Mouse (Mus musculus) limb, embryonic 13.5 days (tissue): ENCODE data around the gene Nemp1. TPM values are rescaled to one million over a fixed set of nuclear protein-coding genes. Genes with fewer than 3 reads are reported as not detected.
A peak's percentile ranks its signal among the peaks of the same experiment; 100 is the strongest.

Experiments used
- ATAC-seq: fragments of 200-750 bp; cut with Nextera tagmentation; 2 replicates; pipeline ENCODE4 v1.8.0; 2017; ENCODE audit warnings: low read depth, moderate number of reproducible peaks, moderate TSS enrichment; ENCODE audit not compliant: low FRiP score
- H3K27ac ChIP-seq: fragments of 300-500 bp; sonication (generic); 2 replicates; pipeline ENCODE4 v1.5.1; 2015; ENCODE audit warnings: inconsistent platforms, mild to moderate bottlenecking, moderate library complexity
- H3K27me3 ChIP-seq: fragments of 300-500 bp; sonication (generic); 2 replicates; pipeline ENCODE4 v1.6.1; 2015; ENCODE audit warnings: mild to moderate bottlenecking, inconsistent platforms
- H3K36me3 ChIP-seq: fragments of 300-500 bp; sonication (generic); 2 replicates; pipeline ENCODE4 v1.6.1; 2015; ENCODE audit warnings: inconsistent platforms, mild to moderate bottlenecking, moderate library complexity
- H3K4me1 ChIP-seq: fragments of 300-500 bp; sonication (generic); 2 replicates; pipeline ENCODE4 v1.6.1; 2015; ENCODE audit warnings: inconsistent platforms
- H3K4me2 ChIP-seq: fragments of 300-500 bp; sonication (generic); replicated peaks from 2 replicates; pipeline ENCODE4 v1.6.1; 2015; ENCODE audit warnings: inconsistent platforms, mild to moderate bottlenecking, moderate library complexity
- H3K4me3 ChIP-seq: fragments of 300-500 bp; sonication (generic); 2 replicates; pipeline ENCODE4 v1.5.1; 2015; ENCODE audit warnings: moderate library complexity, mild to moderate bottlenecking, inconsistent platforms
- H3K9ac ChIP-seq: fragments of 300-500 bp; sonication (generic); 2 replicates; pipeline ENCODE4 v1.6.1; 2015; ENCODE audit warnings: mild to moderate bottlenecking, inconsistent platforms
- H3K9me3 ChIP-seq: fragments of 300-500 bp; sonication (generic); 2 replicates; pipeline ENCODE4 v1.6.1; 2016; ENCODE audit warnings: inconsistent platforms
- WGBS: fragments of 180-500 bp; shearing (Covaris S2); methylation state at CpG from one replicate; pipeline ENCODE4 v1.1.7; 2015; 5-methylcytosine and 5-hydroxymethylcytosine counted together
- polyA plus RNA-seq: library from polyadenylated mRNA; unstranded; fragments of >200 nt; fragmentation: Nextera tagmentation; extraction: Ambion mirVana; gene quantifications from 2 replicates; pipeline ENCODE4 v1.2.1, GENCODE M21; 2015

Gene Nemp1
- polyA plus RNA-seq, 1 experiment from 2014 or later: 9.9 TPM

DNA sequence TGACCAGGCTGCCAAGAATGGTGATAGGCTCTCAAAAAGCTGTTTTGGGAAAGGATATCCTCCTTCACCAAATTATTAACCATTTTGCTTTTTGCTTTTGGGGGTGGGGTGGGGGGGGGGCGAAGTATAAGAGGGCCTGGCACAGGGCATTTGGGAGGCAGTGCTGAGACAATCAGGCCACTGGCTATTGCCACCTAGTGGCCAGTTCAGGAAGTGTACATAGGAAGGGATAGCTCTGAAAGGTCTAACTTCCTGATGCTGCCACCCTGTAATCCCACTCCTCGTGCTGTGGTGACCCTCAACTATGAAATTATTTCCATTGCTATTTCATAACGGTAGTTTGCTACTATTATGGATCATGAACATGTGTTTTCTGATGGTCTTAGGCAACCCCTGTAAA is 40.3 kb upstream of the Nemp1 start:
- no peak for ATAC-seq
- Histone ChIP-seq H3K4me2 (no peak overlapping the region), H3K4me3 (no peak overlapping the region), H3K36me3 (no peaks in the 10 kb centered on the region), H3K27ac (no peak overlapping the region), H3K4me1 (peaks cover 6% of the 10 kb centered on the region), H3K9ac (no peak overlapping the region), H3K9me3 (peaks cover 9% of the 10 kb centered on the region; the same call in 1 of the 2 replicates), H3K27me3 (no peaks in the 10 kb centered on the region)
- WGBS: 84% methylated on average over 3 of the region's 3 CpGs

DNA sequence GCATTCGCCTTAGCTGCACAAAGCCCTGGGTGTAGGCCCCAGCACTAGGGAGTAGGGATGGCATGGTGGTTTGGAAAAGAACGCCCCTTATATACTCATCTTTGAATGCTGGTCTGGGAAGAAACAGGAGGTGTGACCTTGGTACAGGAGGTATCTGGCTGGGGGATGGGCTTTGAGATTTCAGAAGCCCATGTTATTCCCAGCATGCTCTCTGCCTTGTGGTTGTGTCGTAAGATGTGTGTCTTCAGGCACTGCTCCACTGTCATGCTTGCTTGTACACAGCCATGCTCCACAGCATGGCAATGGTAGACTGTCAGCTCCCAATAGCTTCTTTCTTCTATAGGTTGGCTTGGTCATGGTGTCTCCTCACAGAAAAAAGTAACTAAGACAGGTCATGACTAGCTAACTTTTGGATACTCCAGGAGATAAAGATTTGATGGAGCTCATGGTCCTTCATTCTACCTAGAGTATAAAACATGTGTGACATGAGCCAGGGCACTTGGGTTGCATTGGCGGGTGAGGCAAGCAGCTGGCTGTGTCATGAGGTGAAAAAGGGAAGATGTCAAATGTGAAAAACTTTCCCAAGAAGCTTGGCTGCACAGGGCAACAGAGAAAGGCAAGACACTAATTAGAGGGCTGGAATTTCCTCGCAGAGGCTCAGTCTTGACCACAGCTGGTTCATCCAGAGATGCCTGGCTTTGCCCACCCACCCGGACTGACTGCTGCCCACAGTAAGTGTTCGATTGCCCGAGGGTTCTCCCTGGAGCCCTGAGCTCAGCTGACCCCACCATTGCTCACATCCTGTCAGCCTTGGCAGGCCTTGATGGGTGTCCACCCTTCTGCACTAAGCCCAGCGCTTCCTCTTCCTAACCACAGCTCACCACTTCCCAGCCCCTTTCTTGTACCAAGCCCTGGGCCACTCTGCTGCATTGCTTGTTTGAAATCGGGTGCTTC is 35.2 kb upstream of the Nemp1 start:
- Histone ChIP-seq H3K27ac (no peak overlapping the region), H3K4me1 (no peaks in the 10 kb centered on the region), H3K27me3 (no peaks in the 10 kb centered on the region), H3K4me2 (no peak overlapping the region), H3K36me3 (no peaks in the 10 kb centered on the region), H3K9me3 (peaks cover 6% of the 10 kb centered on the region; the same call in 1 of the 2 replicates), H3K9ac (no peak overlapping the region), H3K4me3 (no peak overlapping the region)
- 74% methylated on average over 10 of the region's 10 CpGs for WGBS
- no peak for ATAC-seq

GRCm38 (mm10) chr10:127632668-127633271 is 33.9 kb upstream of the Nemp1 start:
- no peak overlapping the region for H3K27ac ChIP-seq
- H3K4me3 ChIP-seq: no peak overlapping the region
- no peak overlapping the region for H3K9ac ChIP-seq
- H3K27me3 ChIP-seq: no peaks in the 10 kb centered on the region
- H3K36me3 ChIP-seq: no peaks in the 10 kb centered on the region
- 59% methylated on average over 7 of the region's 7 CpGs for WGBS
- no peak for ATAC-seq
- H3K4me1 ChIP-seq: no peaks in the 10 kb centered on the region
- no peak overlapping the region for H3K4me2 ChIP-seq
- H3K9me3 ChIP-seq: no peaks in the 10 kb centered on the region

- Histone ChIP-seq H3K4me3 (no peak overlapping the region), H3K4me1 (peaks cover 27% of the 10 kb centered on the region), H3K4me2 (no peak overlapping the region), H3K27ac (no peak overlapping the region), H3K27me3 (no peaks in the 10 kb centered on the region), H3K9ac (no peak overlapping the region), H3K36me3 (no peaks in the 10 kb centered on the region), H3K9me3 (no peaks in the 10 kb centered on the region)
- ATAC-seq: no peak
- 70% methylated on average over 5 of the region's 5 CpGs for WGBS
Observed at GRCm38 (mm10) chr10:127640421-127640820, 26.3 kb upstream of the Nemp1 start.

DNA sequence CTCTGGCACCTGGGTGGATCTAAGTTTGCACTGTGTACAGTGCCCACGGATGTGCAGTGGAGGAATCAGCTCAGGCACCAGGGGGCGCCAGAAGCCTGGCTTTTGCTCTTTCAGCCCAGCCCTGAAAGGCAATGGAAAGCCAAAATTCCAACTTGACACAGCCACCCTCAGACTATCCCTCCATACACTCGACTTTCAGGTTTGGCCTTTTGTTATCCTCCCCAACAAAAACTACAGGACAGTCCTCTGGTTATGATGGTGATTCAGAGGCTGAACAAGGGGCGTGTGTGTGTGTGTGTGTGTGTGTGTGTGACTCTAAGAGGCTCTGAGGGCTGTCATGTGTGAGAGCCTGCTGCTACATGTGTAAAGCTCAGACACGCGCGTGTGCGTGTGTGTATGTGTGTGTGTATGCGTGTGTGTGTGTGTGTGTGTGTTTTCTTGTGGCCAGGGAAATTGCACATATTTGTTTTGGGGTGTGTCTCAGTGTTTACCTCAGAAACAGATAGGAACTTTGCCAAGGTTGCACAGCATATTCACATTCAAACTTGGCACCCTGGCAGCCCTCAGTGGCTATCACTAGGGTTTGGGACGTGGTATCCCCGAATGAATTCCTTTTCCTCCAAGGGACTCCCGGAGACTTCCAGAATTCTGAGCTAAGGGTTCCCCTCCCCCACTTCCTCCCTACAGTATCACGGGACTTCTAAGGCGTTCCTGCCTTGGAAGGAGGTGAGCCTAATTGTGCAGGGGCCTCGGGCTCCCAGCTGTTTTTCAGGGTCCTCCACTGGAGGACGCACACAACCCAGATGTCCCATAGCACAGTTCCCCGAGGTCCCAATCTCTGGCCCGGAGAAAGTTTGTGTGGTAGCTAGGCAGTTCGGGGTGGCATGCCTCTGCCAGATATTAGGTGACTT is 24.6 kb upstream of the Nemp1 start:
- H3K27ac ChIP-seq: peak overlapping the region; percentile 74
- no peaks in the 10 kb centered on the region for H3K9me3 ChIP-seq
- peak; percentile 81 for ATAC-seq
- H3K36me3 ChIP-seq: no peaks in the 10 kb centered on the region
- H3K4me2 ChIP-seq: peak overlapping the region; percentile 79
- H3K27me3 ChIP-seq: no peaks in the 10 kb centered on the region
- H3K4me3 ChIP-seq: peak overlapping the region; percentile 51
- peaks cover 27% of the 10 kb centered on the region for H3K4me1 ChIP-seq
- peak overlapping the region; percentile 67; the same call in 1 of the 2 replicates for H3K9ac ChIP-seq
- WGBS: 6% methylated on average over 19 of the region's 19 CpGs

DNA sequence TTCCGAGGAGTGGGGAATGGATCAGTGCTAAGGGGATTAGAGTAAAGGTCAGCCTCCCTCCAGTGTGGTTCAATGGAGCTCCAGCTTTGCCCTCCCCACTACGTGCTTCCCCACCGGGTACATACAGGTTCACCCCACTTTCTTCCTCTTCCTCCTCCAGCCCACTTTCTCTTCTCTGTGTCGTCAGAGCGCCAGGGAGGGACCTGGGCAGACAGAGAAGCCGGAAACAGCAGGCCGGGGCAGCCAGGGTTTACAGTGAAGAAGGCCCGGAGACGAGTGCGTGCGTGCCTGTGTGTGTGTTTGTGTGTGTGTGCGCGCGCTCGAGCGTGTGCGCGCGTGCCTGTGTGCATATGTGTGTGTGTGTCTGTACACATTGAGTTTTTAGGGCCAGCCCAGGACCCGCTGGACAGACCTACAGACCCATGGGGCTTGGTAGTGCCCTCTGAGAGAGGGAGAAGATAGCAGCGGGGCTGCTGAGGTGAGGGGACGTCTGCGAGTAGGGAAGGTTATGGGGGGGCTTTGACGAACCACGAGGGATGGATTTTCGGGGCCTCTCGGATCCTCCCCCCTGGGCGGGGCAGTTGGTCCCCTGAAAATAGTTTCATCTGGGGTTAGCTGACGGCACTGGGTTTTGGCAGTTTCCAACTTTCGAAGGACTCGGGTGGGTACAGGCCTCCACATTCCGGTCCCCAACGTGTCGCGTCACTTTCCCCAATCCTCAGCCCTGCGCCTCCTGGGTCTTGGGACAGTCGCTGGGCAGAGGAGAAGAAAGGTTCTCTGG is 23.7 kb upstream of the Nemp1 start, which contains the start of gene Stat6:
Stat6 (plus strand) TSS at position 215 of the 781 bp plus-strand sequence.
- Histone ChIP-seq H3K4me2 (peak within 1 kb of the TSS; percentile 79), H3K27ac (peak within 1 kb of the TSS; percentile 74), H3K27me3 (no peaks in the 10 kb centered on the region), H3K9me3 (no peaks in the 10 kb centered on the region), H3K36me3 (no peaks in the 10 kb centered on the region), H3K9ac (peak within 1 kb of the TSS; percentile 67), H3K4me1 (peaks cover 27% of the 10 kb centered on the region), H3K4me3 (peak within 1 kb of the TSS; percentile 51)
- peak; percentile 41 for ATAC-seq
- 5% methylated on average over 37 of the region's 37 CpGs for WGBS

DNA sequence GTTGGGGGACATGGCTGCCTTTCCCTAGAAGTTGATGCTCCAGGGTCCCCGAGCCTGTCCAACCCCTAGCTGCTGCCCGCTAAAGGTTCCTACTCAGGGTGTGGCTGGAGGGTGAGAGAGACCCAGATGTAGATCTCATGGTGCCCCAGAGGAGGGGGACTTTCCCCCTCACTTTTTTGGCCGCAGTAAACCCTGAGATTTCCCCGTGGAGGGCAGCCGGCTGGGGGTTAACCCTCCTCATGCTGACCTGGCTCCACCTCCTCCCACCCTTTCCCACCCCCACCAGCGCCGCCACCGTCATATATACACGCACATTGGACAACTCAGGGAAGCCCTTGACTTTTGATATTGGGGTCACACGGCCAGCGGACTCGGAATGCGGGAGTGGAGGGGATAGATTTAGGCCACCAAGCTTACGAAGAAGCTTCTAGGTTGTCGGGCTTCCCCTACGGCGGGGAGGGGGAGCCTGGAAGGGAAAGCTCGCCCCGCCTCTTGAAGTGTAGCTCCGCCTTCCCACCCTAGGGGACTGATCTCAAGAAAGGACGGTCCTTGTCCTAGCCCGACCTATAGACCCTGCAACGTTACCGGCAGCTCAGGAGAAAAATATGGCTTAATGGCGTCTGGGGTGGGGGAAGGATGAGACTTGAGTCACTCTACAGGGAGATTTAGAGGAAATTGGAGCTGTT is 23.0 kb upstream of the Nemp1 start:
- H3K9me3 ChIP-seq: no peaks in the 10 kb centered on the region
- H3K4me3 ChIP-seq: peak overlapping the region; percentile 51
- H3K4me2 ChIP-seq: peak overlapping the region; percentile 79
- no peaks in the 10 kb centered on the region for H3K27me3 ChIP-seq
- no peaks in the 10 kb centered on the region for H3K36me3 ChIP-seq
- peak; percentile 29; the same call in 1 of the 2 replicates for ATAC-seq
- peaks cover 27% of the 10 kb centered on the region for H3K4me1 ChIP-seq
- H3K9ac ChIP-seq: peak overlapping the region; percentile 67
- peak overlapping the region; percentile 74; the same call in 1 of the 2 replicates for H3K27ac ChIP-seq
- 2% methylated on average over 25 of the region's 25 CpGs for WGBS

GRCm38 (mm10) chr10:127645791-127646190 is 20.9 kb upstream of the Nemp1 start:
- no peak overlapping the region for H3K27ac ChIP-seq

GRCm38 (mm10) chr10:127652906-127653638 is 13.6 kb upstream of the Nemp1 start:
- WGBS: 49% methylated on average over 21 of the region's 21 CpGs
- peaks cover 23% of the 10 kb centered on the region for H3K36me3 ChIP-seq
- no peak overlapping the region for H3K4me3 ChIP-seq
- peaks cover 6% of the 10 kb centered on the region; the same call in 1 of the 2 replicates for H3K4me1 ChIP-seq
- no peak overlapping the region for H3K9ac ChIP-seq
- no peak for ATAC-seq
- no peaks in the 10 kb centered on the region for H3K27me3 ChIP-seq
- no peaks in the 10 kb centered on the region for H3K9me3 ChIP-seq
- no peak overlapping the region for H3K27ac ChIP-seq
- peak overlapping the region; percentile 31; the same call in 1 of the 2 replicates for H3K4me2 ChIP-seq

More at GRCm38 (mm10) chr10:127645791-127646190, 20.9 kb upstream of the Nemp1 start:
- whole genome bisulfite sequencing: 72% methylated on average over 2 of the region's 2 CpGs
- no peak overlapping the region for H3K4me2 ChIP-seq
- no peak for ATAC-seq
- H3K9me3 ChIP-seq: no peaks in the 10 kb centered on the region
- no peak overlapping the region for H3K9ac ChIP-seq
- no peaks in the 10 kb centered on the region for H3K36me3 ChIP-seq
- H3K4me1 ChIP-seq: peaks cover 27% of the 10 kb centered on the region
- no peaks in the 10 kb centered on the region for H3K27me3 ChIP-seq
- H3K4me3 ChIP-seq: no peak overlapping the region

DNA sequence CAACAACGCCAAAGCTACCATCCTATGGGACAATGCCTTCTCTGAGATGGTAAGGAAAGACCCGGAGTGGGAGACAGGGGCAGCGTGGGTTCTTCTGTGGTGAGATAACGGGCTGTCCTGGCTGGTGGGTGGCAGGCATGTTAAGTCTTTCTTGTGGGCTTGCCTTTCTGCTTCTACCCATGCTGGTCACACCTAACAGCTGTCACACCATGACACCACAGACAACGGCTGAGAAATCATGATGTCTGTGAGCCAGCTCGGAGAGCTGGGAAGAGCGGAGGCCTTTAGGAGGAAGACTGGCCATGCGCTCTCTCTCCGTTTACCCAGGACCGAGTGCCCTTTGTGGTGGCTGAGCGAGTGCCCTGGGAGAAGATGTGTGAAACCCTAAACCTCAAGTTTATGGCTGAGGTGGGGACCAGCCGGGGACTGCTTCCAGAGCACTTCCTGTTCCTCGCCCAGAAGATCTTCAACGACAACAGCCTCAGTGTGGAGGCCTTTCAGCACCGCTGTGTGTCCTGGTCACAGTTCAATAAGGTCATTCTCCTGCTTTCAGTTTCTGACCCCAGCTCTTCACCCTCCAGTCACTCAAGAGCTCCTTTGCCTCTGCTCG is 11.6 kb upstream of the Nemp1 start:
- ATAC-seq: no peak
- WGBS: 57% methylated on average over 16 of the region's 16 CpGs
- H3K36me3 ChIP-seq: peaks cover 30% of the 10 kb centered on the region

More for the DNA sequence above, 11.6 kb upstream of the Nemp1 start:
- H3K4me3 ChIP-seq: no peak overlapping the region
- H3K27me3 ChIP-seq: no peaks in the 10 kb centered on the region
- no peak overlapping the region for H3K9ac ChIP-seq
- no peak overlapping the region for H3K27ac ChIP-seq
- H3K9me3 ChIP-seq: no peaks in the 10 kb centered on the region
- peaks cover 11% of the 10 kb centered on the region for H3K4me1 ChIP-seq
- no peak overlapping the region for H3K4me2 ChIP-seq
